Mouse (Mus musculus) lung, embryonic 15.5 days (tissue): Measurements from ENCODE around the gene Fth1. TPM values are rescaled to one million over a fixed set of nuclear protein-coding genes. Genes with fewer than 3 reads are reported as not detected.

Experiments used
- ATAC-seq: fragments of 200-750 bp; cut with Nextera tagmentation; 2 replicates; pipeline ENCODE4 v1.8.0; 2017; ENCODE audit warnings: moderate number of reproducible peaks, borderline replicate concordance; ENCODE audit not compliant: low FRiP score, low TSS enrichment; ENCODE audit errors: extremely low read depth
- H3K27ac ChIP-seq: fragments of 300-500 bp; sonication (generic); 2 replicates; pipeline ENCODE4 v1.5.1; 2015; ENCODE audit warnings: moderate library complexity, mild to moderate bottlenecking, inconsistent platforms
- H3K27me3 ChIP-seq: fragments of 300-500 bp; sonication (generic); 2 replicates; pipeline ENCODE4 v1.6.1; 2015; ENCODE audit warnings: inconsistent platforms
- H3K36me3 ChIP-seq: fragments of 300-500 bp; sonication (generic); 2 replicates; pipeline ENCODE4 v1.6.1; 2015; ENCODE audit warnings: inconsistent platforms
- H3K4me1 ChIP-seq: fragments of 300-500 bp; sonication (generic); 2 replicates; pipeline ENCODE4 v1.6.1; 2015; ENCODE audit warnings: inconsistent platforms
- H3K4me2 ChIP-seq: fragments of 300-500 bp; sonication (generic); 2 replicates; pipeline ENCODE4 v1.6.1; 2015; ENCODE audit warnings: inconsistent platforms, mild to moderate bottlenecking, moderate library complexity
- H3K4me3 ChIP-seq: fragments of 300-500 bp; sonication (generic); 2 replicates; pipeline ENCODE4 v1.5.1; 2015; ENCODE audit warnings: mild to moderate bottlenecking, inconsistent platforms
- H3K9ac ChIP-seq: fragments of 300-500 bp; sonication (generic); 2 replicates; pipeline ENCODE4 v1.6.1; 2015; ENCODE audit warnings: inconsistent platforms
- H3K9me3 ChIP-seq: fragments of 300-500 bp; sonication (generic); 2 replicates; pipeline ENCODE4 v1.6.1; 2016; ENCODE audit warnings: inconsistent platforms
- WGBS: fragments of 180-500 bp; shearing (Covaris S2); methylation state at CpG from one replicate; pipeline ENCODE4 v1.1.7; 2015; 5-methylcytosine and 5-hydroxymethylcytosine counted together
- polyA plus RNA-seq: library from polyadenylated mRNA; unstranded; fragments of >200 nt; fragmentation: Nextera tagmentation; extraction: Ambion mirVana; gene quantifications from 2 replicates; pipeline ENCODE4 v1.2.1, GENCODE M21; 2015

Gene Fth1
- polyA plus RNA-seq, 1 experiment from 2014 or later: 1,860 TPM

DNA sequence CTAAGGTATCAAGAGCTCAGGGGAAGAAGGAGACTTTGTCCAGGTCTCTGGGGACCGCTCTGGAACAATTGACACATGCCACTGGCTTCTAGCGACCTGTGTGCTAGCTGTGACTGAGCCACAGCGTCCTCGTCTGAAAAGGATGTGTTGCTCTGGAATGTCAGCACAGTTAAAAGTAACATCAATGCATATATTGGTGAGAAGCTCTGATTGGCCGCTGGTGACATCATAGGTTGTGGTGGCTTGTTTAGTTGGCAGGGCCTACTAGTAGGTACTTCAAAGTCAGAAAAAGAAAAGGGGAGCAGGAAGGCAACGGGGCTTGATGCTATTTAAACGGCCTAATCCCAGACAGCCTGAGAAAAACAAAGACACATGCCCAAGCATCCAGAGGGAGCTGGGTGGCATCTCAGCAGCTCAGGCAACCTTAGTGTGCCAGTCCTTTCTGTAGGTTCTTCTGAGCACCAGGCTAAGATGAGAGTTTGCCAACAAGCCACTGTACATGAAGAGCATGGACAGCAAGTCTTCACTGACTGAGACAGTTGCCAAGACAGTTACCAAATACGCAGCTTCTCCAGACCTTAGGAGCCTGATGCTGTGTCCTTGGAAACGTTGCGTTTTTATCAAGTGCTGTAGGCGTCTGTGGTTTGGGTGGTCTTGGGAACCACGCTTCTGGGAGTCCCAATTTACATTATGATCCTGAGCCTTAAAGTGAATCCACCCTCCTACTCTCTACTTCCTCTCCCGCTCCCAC lies 18.5 kb downstream of the Fth1 start:
- Histone ChIP-seq H3K4me2 (no peak overlapping the region), H3K27ac (no peak overlapping the region), H3K27me3 (no peaks in the 10 kb centered on the region), H3K9me3 (no peaks in the 10 kb centered on the region), H3K4me1 (0 out of 2 replicates have a peak, but pooled peaks cover 3% of the 10 kb centered on the region), H3K36me3 (no peaks in the 10 kb centered on the region), H3K9ac (no peak overlapping the region), H3K4me3 (no peak overlapping the region)
- ATAC-seq: no peak
- 56% methylated on average over 13 of the region's 13 CpGs for whole genome bisulfite sequencing

GRCm38 (mm10) chr19:10000330-10000729 lies 19.9 kb downstream of the Fth1 start:
- H3K9me3 ChIP-seq: no peaks in the 10 kb centered on the region
- ATAC-seq: no peak
- H3K4me3 ChIP-seq: no peak overlapping the region
- no peaks in the 10 kb centered on the region for H3K27me3 ChIP-seq
- no peak overlapping the region for H3K9ac ChIP-seq
- H3K27ac ChIP-seq: no peak overlapping the region
- H3K4me1 ChIP-seq: 0 out of 2 replicates have a peak, but pooled peaks cover 3% of the 10 kb centered on the region
- H3K36me3 ChIP-seq: no peaks in the 10 kb centered on the region
- no peak overlapping the region for H3K4me2 ChIP-seq
- 14% methylated on average over 3 of the region's 3 CpGs for WGBS

GRCm38 (mm10) chr19:10001206-10001969 lies 21.0 kb downstream of the Fth1 start, which contains the start of the genes Best1 and Rab3il1:
Gene Best1, minus strand, starts transcription at chr19:10001633.
Gene Rab3il1, plus strand, starts transcription at chr19:10001669.
- Histone ChIP-seq H3K9me3 (no peaks in the 10 kb centered on the region), H3K36me3 (no peaks in the 10 kb centered on the region), H3K27ac (no peak within 1 kb of the TSS), H3K27me3 (no peaks in the 10 kb centered on the region), H3K4me3 (no peak within 1 kb of the TSS), H3K4me2 (no peak within 1 kb of the TSS), H3K4me1 (0 out of 2 replicates have a peak, but pooled peaks cover 3% of the 10 kb centered on the region), H3K9ac (no peak within 1 kb of the TSS)
- WGBS: 70% methylated on average over 7 of the region's 7 CpGs
- ATAC-seq: no peak

GRCm38 (mm10) chr19:10003696-10004095 lies 23.3 kb downstream of the Fth1 start:
- no peak overlapping the region for H3K4me2 ChIP-seq
- H3K4me1 ChIP-seq: no peaks in the 10 kb centered on the region
- H3K4me3 ChIP-seq: no peak overlapping the region
- ATAC-seq: no peak
- H3K27me3 ChIP-seq: no peaks in the 10 kb centered on the region
- no peak overlapping the region for H3K27ac ChIP-seq
- H3K9ac ChIP-seq: no peak overlapping the region
- H3K9me3 ChIP-seq: no peaks in the 10 kb centered on the region
- 93% methylated on average over 1 of the region's 1 CpGs for WGBS
- H3K36me3 ChIP-seq: no peaks in the 10 kb centered on the region

- no peaks in the 10 kb centered on the region for H3K36me3 ChIP-seq
- H3K4me2 ChIP-seq: no peak overlapping the region
- H3K9me3 ChIP-seq: no peaks in the 10 kb centered on the region
- H3K4me3 ChIP-seq: no peak overlapping the region
- no peak overlapping the region for H3K9ac ChIP-seq
- ATAC-seq: no peak
- peaks cover 33% of the 10 kb centered on the region for H3K4me1 ChIP-seq
- 48% methylated on average over 1 of the region's 1 CpGs for WGBS
- no peak overlapping the region for H3K27ac ChIP-seq
- no peaks in the 10 kb centered on the region for H3K27me3 ChIP-seq
Measured at GRCm38 (mm10) chr19:10011408-10011807, 31.0 kb downstream of the Fth1 start.

GRCm38 (mm10) chr19:10012827-10013278 lies 32.5 kb downstream of the Fth1 start:
- Histone ChIP-seq H3K9ac (peak overlapping the region; percentile 35; the same call in 1 of the 2 replicates), H3K4me3 (no peak overlapping the region), H3K27me3 (no peaks in the 10 kb centered on the region), H3K9me3 (no peaks in the 10 kb centered on the region), H3K4me2 (no peak overlapping the region), H3K4me1 (peaks cover 36% of the 10 kb centered on the region), H3K36me3 (no peaks in the 10 kb centered on the region), H3K27ac (peak overlapping the region; percentile 89)
- 5% methylated on average over 6 of the region's 6 CpGs for WGBS
- ATAC-seq: peak; percentile 64

DNA sequence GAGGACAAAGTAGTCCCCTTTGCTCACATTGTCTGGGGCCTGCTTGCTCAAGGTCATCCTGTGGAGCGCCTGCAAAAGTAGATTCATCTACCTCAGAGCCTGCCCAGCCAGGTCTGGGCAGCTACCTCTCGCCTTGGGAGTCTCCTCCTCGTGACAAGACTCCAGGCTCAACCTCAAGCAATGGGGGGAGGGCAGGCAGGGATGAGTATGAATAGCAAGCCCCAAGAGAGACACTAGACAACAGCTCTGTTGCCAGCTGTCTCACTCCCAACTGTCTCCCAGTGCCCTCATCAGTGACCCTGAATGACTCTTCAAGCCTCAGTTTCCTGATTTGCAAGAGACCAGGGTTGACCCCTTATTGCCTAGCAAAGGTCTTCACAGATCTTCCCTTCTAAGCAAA lies 33.0 kb downstream of the Fth1 start:
- ATAC-seq: no peak
- Histone ChIP-seq H3K4me2 (no peak overlapping the region), H3K4me1 (peaks cover 37% of the 10 kb centered on the region), H3K4me3 (no peak overlapping the region), H3K27me3 (no peaks in the 10 kb centered on the region), H3K9ac (peak overlapping the region; percentile 35; the same call in 1 of the 2 replicates), H3K27ac (peak overlapping the region; percentile 89), H3K36me3 (no peaks in the 10 kb centered on the region), H3K9me3 (no peaks in the 10 kb centered on the region)
- WGBS: 25% methylated on average over 3 of the region's 3 CpGs

DNA sequence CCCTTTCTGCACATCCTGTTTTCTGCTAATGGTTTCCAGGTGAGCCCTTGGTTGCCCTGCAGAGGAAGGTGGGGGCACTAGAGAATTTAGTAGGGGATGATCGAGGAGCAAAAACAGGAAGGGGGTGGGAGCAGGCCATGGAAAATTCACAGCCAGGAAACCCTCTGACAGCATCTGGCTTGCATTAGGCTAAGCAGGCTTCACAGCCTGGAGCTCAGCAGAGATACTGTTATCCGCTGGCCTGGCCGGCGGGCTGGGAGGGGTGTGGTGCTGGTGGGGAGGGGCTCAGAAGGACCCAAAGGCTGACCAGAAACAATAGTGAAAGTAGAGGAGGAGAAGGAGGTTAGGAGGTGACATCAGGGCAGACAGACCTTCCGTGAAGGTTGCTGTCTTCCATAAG lies 33.5 kb downstream of the Fth1 start:
- Histone ChIP-seq H3K4me1 (peaks cover 43% of the 10 kb centered on the region), H3K9ac (no peak overlapping the region), H3K27me3 (no peaks in the 10 kb centered on the region), H3K4me2 (no peak overlapping the region), H3K36me3 (no peaks in the 10 kb centered on the region), H3K9me3 (no peaks in the 10 kb centered on the region), H3K27ac (no peak overlapping the region), H3K4me3 (no peak overlapping the region)
- 40% methylated on average over 5 of the region's 5 CpGs for WGBS
- ATAC-seq: no peak

GRCm38 (mm10) chr19:10014824-10015223 lies 34.4 kb downstream of the Fth1 start:
- no peak overlapping the region for H3K9ac ChIP-seq
- H3K9me3 ChIP-seq: no peaks in the 10 kb centered on the region
- no peak for ATAC-seq
- 61% methylated on average over 13 of the region's 13 CpGs for WGBS
- H3K4me3 ChIP-seq: no peak overlapping the region
- no peaks in the 10 kb centered on the region for H3K27me3 ChIP-seq
- no peak overlapping the region for H3K4me2 ChIP-seq
- H3K36me3 ChIP-seq: no peaks in the 10 kb centered on the region
- no peak overlapping the region for H3K27ac ChIP-seq
- peaks cover 48% of the 10 kb centered on the region for H3K4me1 ChIP-seq

- 61% methylated on average over 4 of the region's 4 CpGs for WGBS
- H3K9me3 ChIP-seq: no peaks in the 10 kb centered on the region
- H3K27me3 ChIP-seq: no peaks in the 10 kb centered on the region
- H3K4me3 ChIP-seq: no peak overlapping the region
- H3K9ac ChIP-seq: no peak overlapping the region
- peaks cover 48% of the 10 kb centered on the region for H3K4me1 ChIP-seq
- no peak for ATAC-seq
- no peak overlapping the region for H3K4me2 ChIP-seq
- H3K36me3 ChIP-seq: no peaks in the 10 kb centered on the region
- no peak overlapping the region for H3K27ac ChIP-seq
Measured at GRCm38 (mm10) chr19:10015442-10015841, 35.0 kb downstream of the Fth1 start.

GRCm38 (mm10) chr19:10016151-10016550 lies 35.8 kb downstream of the Fth1 start:
- Histone ChIP-seq H3K9me3 (no peaks in the 10 kb centered on the region), H3K4me1 (peaks cover 50% of the 10 kb centered on the region), H3K27me3 (no peaks in the 10 kb centered on the region), H3K4me3 (no peak overlapping the region), H3K9ac (no peak overlapping the region), H3K4me2 (no peak overlapping the region), H3K36me3 (no peaks in the 10 kb centered on the region), H3K27ac (no peak overlapping the region)
- ATAC-seq: no peak
- WGBS: 81% methylated on average over 4 of the region's 4 CpGs
